Mouse (Mus musculus) megakaryocyte, embryonic 14.5 days (primary cell): Measurements from ENCODE around the gene Polr1c. TPM values are rescaled to one million over a fixed set of nuclear protein-coding genes. Genes with fewer than 3 reads are reported as not detected.

Experiments
- H3K27me3 ChIP-seq: replicated peaks from 2 replicates; pipeline ENCODE3; 2012; ENCODE audit warnings: inconsistent platforms
- H3K36me3 ChIP-seq: replicated peaks from 2 replicates; pipeline ENCODE3; 2012; ENCODE audit warnings: low read length, inconsistent platforms, mixed read lengths
- H3K4me1 ChIP-seq: 2 replicates; pipeline ENCODE4 v1.6.1; 2012; ENCODE audit warnings: inconsistent platforms
- H3K4me3 ChIP-seq: replicated peaks from 2 replicates; pipeline ENCODE3; 2012; ENCODE audit warnings: moderate library complexity, mild to moderate bottlenecking, inconsistent platforms
- H3K9me3 ChIP-seq: 2 replicates; pipeline ENCODE4 v1.6.1; 2012; ENCODE audit warnings: inconsistent platforms
- FLI1 ChIP-seq: IDR thresholded peaks from 2 replicates; pipeline ENCODE4 v1.6.1; 2012; ENCODE audit warnings: low read length, inconsistent platforms, mixed read lengths
- GATA1 ChIP-seq: IDR thresholded peaks from 3 replicates; pipeline ENCODE4 v1.6.1; 2012; ENCODE audit warnings: mixed read lengths, low read length, inconsistent platforms, borderline replicate concordance
- polyA plus RNA-seq: library from polyadenylated mRNA; stranded (reverse); fragments of >175 nt; gene quantifications from 2 replicates; pipeline ENCODE4 v1.2.3, GENCODE M21; 2012; ENCODE audit warnings: low replicate concordance; ENCODE audit not compliant: insufficient read depth

Polr1c gene
- polyA plus RNA-seq, 1 experiment = 10.9 TPM

GRCm38 (mm10) chr17:46266986-46267385 lies 19.1 kb upstream of the Polr1c start:
- H3K27me3 ChIP-seq = no peaks in the 10 kb centered on the region
- no peaks in the 10 kb centered on the region; the same call in 1 of the 2 replicates for H3K4me1 ChIP-seq
- H3K36me3 ChIP-seq = peaks cover 96% of the 10 kb centered on the region
- H3K4me3 ChIP-seq = no peak overlapping the region
- H3K9me3 ChIP-seq = no peaks in the 10 kb centered on the region
- no peak for TF ChIP-seq FLI1
- no peak for TF ChIP-seq GATA1

GRCm38 (mm10) chr17:46265918-46266618 lies 18.2 kb upstream of the Polr1c start:
- Histone ChIP-seq H3K4me1 (no peaks in the 10 kb centered on the region; the same call in 1 of the 2 replicates), H3K9me3 (no peaks in the 10 kb centered on the region), H3K27me3 (no peaks in the 10 kb centered on the region), H3K4me3 (no peak overlapping the region), H3K36me3 (peaks cover 96% of the 10 kb centered on the region)
- TF ChIP-seq FLI1 (no peak), GATA1 (no peak)

- peaks cover 96% of the 10 kb centered on the region for H3K36me3 ChIP-seq
- no peaks in the 10 kb centered on the region for H3K9me3 ChIP-seq
- peaks cover 5% of the 10 kb centered on the region for H3K4me1 ChIP-seq
- TF ChIP-seq GATA1 (no peak), FLI1 (no peak)
- no peak overlapping the region for H3K4me3 ChIP-seq
- no peaks in the 10 kb centered on the region for H3K27me3 ChIP-seq
These were observed 17.6 kb upstream of the Polr1c start for GRCm38 (mm10) chr17:46265502-46265901.

- no peak for TF ChIP-seq FLI1
- TF ChIP-seq GATA1 = no peak
- H3K4me1 ChIP-seq = peaks cover 24% of the 10 kb centered on the region
- no peaks in the 10 kb centered on the region for H3K9me3 ChIP-seq
- no peaks in the 10 kb centered on the region for H3K27me3 ChIP-seq
- peaks cover 99% of the 10 kb centered on the region for H3K36me3 ChIP-seq
- H3K4me3 ChIP-seq = no peak overlapping the region
These were observed 14.4 kb upstream of the Polr1c start for GRCm38 (mm10) chr17:46262201-46262694.

GRCm38 (mm10) chr17:46259675-46260074 lies 11.8 kb upstream of the Polr1c start:
- H3K9me3 ChIP-seq = no peaks in the 10 kb centered on the region
- peaks cover 26% of the 10 kb centered on the region for H3K4me1 ChIP-seq
- no peak overlapping the region for H3K4me3 ChIP-seq
- H3K27me3 ChIP-seq = peaks cover 13% of the 10 kb centered on the region
- TF ChIP-seq GATA1 = no peak
- TF ChIP-seq FLI1 = no peak
- H3K36me3 ChIP-seq = peaks cover 84% of the 10 kb centered on the region

- TF ChIP-seq GATA1 (no peak), FLI1 (no peak)
- Histone ChIP-seq H3K27me3 (peaks cover 23% of the 10 kb centered on the region), H3K4me1 (peaks cover 37% of the 10 kb centered on the region), H3K9me3 (no peaks in the 10 kb centered on the region), H3K4me3 (no peak overlapping the region), H3K36me3 (peaks cover 72% of the 10 kb centered on the region)
These were observed 10.6 kb upstream of the Polr1c start for GRCm38 (mm10) chr17:46258279-46259053.

GRCm38 (mm10) chr17:46255147-46255546 lies 7.3 kb upstream of the Polr1c start:
- TF ChIP-seq FLI1 = no peak

GRCm38 (mm10) chr17:46254106-46254505 lies 6.3 kb upstream of the Polr1c start:
- TF ChIP-seq FLI1 = no peak
- H3K36me3 ChIP-seq = peaks cover 66% of the 10 kb centered on the region
- peak overlapping the region; percentile 92 for H3K4me3 ChIP-seq

More at GRCm38 (mm10) chr17:46255147-46255546, 7.3 kb upstream of the Polr1c start:
- Histone ChIP-seq H3K36me3 (peaks cover 66% of the 10 kb centered on the region), H3K27me3 (peaks cover 23% of the 10 kb centered on the region), H3K9me3 (no peaks in the 10 kb centered on the region), H3K4me3 (no peak overlapping the region), H3K4me1 (peaks cover 52% of the 10 kb centered on the region)

GRCm38 (mm10) chr17:46253452-46254084 lies 5.7 kb upstream of the Polr1c start, which contains the start of gene Lrrc73:
Gene Lrrc73, plus strand, starts transcription at chr17:46253531.
- Histone ChIP-seq H3K4me3 (peak within 1 kb of the TSS; percentile 92), H3K27me3 (peaks cover 23% of the 10 kb centered on the region), H3K36me3 (peaks cover 64% of the 10 kb centered on the region), H3K9me3 (no peaks in the 10 kb centered on the region), H3K4me1 (peaks cover 57% of the 10 kb centered on the region)
- TF ChIP-seq FLI1 = no peak
- no peak for TF ChIP-seq GATA1

More at GRCm38 (mm10) chr17:46254106-46254505, 6.3 kb upstream of the Polr1c start:
- H3K9me3 ChIP-seq = no peaks in the 10 kb centered on the region
- H3K27me3 ChIP-seq = peaks cover 23% of the 10 kb centered on the region
- H3K4me1 ChIP-seq = peaks cover 55% of the 10 kb centered on the region
